Mouse (Mus musculus) forebrain, embryonic 10.5 days (tissue): ENCODE results near the gene Gngt2. TPM values are rescaled to one million over a fixed set of nuclear protein-coding genes. Genes with fewer than 3 reads are reported as not detected.

Source experiments
- DNase-seq: peaks from one replicate; pipeline ENCODE4 v3.0.0-alpha.2; 2017; ENCODE audit warnings: low spot score; ENCODE audit errors: extremely low spot score
- H3K27ac ChIP-seq: fragments of 300-500 bp; sonication (generic); 2 replicates; pipeline ENCODE4 v1.5.1; 2016; ENCODE audit warnings: mild to moderate bottlenecking
- H3K27me3 ChIP-seq: fragments of 300-500 bp; sonication (generic); 2 replicates; pipeline ENCODE4 v1.6.1; 2016; ENCODE audit warnings: mild to moderate bottlenecking; ENCODE audit not compliant: poor library complexity, severe bottlenecking
- H3K36me3 ChIP-seq: fragments of 300-500 bp; sonication (generic); replicated peaks from 2 replicates; pipeline ENCODE4 v1.6.1; 2016; ENCODE audit warnings: mild to moderate bottlenecking, moderate library complexity
- H3K4me1 ChIP-seq: fragments of 300-500 bp; sonication (generic); 2 replicates; pipeline ENCODE4 v1.6.1; 2016
- H3K4me3 ChIP-seq: fragments of 300-500 bp; sonication (generic); 2 replicates; pipeline ENCODE4 v1.5.1; 2016; ENCODE audit warnings: mild to moderate bottlenecking, moderate library complexity
- H3K9me3 ChIP-seq: fragments of 300-500 bp; sonication (generic); 2 replicates; pipeline ENCODE4 v1.6.1; 2016; ENCODE audit warnings: mild to moderate bottlenecking, moderate library complexity
- WGBS: fragments of 180-500 bp; shearing (Covaris S2); methylation state at CpG from one replicate; pipeline ENCODE4 v1.1.7; 2016; 5-methylcytosine and 5-hydroxymethylcytosine counted together
- polyA plus RNA-seq: library from polyadenylated mRNA; unstranded; fragments of >200 nt; fragmentation: Nextera tagmentation; extraction: Ambion mirVana; gene quantifications from 2 replicates; pipeline ENCODE4 v1.2.1, GENCODE M21; 2016

Gene Gngt2
- polyA plus RNA-seq, 1 experiment from 2014 or later = 7.3 TPM

DNA sequence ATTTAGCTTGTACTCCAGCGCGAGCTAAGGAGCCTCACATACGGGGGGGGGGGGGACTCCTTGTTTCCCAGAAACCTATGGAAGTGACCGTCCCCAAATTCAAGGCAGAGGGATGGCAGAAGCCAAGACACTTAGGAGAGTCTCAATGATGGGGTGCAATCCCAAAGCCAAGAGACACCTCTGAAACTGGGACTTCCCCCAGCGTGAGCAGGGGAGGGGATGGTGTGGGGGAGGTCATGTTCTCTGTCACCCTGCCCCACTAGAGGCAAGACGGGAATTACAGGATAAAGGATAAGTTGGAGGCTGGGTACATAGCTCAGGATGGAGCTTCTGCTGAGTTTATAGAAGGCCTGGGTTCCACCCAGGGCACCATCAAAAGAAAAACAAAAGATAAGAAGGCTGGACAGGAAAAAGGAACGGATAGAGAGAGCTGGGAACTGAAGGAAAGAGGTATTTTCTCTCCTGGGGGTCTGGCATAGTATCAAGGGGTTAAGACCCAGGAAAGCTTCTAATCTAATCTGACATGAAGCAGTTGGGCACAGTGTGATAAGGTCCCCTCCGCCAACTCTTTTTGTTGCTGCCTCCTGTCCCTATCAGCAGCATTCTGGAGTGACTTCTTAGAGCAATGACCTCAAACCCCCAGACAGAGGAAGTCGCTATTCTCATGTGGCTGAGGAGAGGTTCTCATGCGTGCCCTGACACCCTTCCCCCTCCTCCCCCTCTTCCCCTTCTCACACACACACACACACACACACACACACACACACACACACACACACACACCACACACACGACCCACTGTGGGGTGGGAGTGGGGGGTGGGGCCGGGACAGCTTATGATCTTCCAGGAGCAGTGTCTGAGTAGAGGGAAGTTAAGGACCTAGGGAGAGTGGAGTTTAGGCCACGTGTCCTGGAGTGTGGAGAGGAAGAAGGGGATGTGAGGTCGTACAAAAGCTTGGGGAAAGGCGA lies 2.0 kb upstream of the Gngt2 start:
- peaks cover 59% of the 10 kb centered on the region for H3K4me1 ChIP-seq
- H3K9me3 ChIP-seq = no peaks in the 10 kb centered on the region
- H3K4me3 ChIP-seq = peak overlapping the region; percentile 5; the same call in 1 of the 2 replicates
- H3K27ac ChIP-seq = no peak overlapping the region
- peaks cover 83% of the 10 kb centered on the region for H3K27me3 ChIP-seq
- 24% methylated on average over 15 of the region's 15 CpGs for WGBS
- no peak for DNase-seq
- no peaks in the 10 kb centered on the region for H3K36me3 ChIP-seq

DNA sequence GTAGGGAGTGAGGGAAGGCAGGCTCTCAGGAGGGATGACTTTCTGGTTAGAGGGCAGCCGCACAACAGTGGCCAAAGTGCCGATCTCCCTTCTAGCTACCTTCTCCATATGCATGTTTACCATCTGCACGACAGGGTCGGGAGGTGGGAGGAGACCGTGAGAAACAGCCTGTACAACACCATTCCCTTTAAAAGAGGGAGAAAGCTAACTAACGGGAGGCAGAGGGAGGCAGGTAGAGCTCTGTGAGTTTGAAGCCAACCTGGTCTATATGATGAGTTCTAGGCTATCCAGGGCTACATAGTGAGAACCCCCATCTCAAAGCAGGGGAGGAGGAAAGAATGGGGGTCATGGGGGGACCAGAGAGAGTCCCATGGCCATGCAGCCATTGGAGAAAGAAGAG lies 1.2 kb upstream of the Gngt2 start:
- peaks cover 83% of the 10 kb centered on the region for H3K27me3 ChIP-seq
- no peaks in the 10 kb centered on the region for H3K9me3 ChIP-seq
- 52% methylated on average over 6 of the region's 6 CpGs for WGBS
- DNase-seq = no peak
- no peak overlapping the region for H3K27ac ChIP-seq
- peaks cover 51% of the 10 kb centered on the region for H3K4me1 ChIP-seq
- no peak overlapping the region for H3K4me3 ChIP-seq
- H3K36me3 ChIP-seq = no peaks in the 10 kb centered on the region

DNA sequence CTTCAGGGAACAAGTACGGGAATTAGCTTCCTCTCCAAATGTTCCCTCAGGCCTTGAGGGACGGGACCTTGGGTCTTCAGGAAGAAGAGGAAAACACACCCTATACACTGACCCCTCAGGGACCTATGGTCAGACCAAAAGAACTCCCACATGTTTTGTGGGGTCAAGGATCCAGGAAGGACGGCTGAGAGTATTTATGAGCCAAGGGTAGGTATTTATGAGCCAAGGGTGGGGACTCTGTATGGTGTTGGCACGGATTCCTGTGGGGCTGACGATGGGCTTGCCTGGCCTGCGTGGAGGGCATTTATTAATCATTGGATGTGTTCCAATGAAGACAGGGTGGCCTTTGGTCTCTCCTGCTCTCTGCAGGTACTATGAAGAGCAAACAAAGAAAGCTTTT lies 583 bp upstream of the Gngt2 start:
- no peaks in the 10 kb centered on the region for H3K9me3 ChIP-seq
- H3K4me1 ChIP-seq = peaks cover 45% of the 10 kb centered on the region
- H3K36me3 ChIP-seq = no peaks in the 10 kb centered on the region
- WGBS = 79% methylated on average over 6 of the region's 6 CpGs
- DNase-seq = no peak
- H3K27ac ChIP-seq = no peak overlapping the region
- no peak overlapping the region for H3K4me3 ChIP-seq
- H3K27me3 ChIP-seq = peaks cover 83% of the 10 kb centered on the region

DNA sequence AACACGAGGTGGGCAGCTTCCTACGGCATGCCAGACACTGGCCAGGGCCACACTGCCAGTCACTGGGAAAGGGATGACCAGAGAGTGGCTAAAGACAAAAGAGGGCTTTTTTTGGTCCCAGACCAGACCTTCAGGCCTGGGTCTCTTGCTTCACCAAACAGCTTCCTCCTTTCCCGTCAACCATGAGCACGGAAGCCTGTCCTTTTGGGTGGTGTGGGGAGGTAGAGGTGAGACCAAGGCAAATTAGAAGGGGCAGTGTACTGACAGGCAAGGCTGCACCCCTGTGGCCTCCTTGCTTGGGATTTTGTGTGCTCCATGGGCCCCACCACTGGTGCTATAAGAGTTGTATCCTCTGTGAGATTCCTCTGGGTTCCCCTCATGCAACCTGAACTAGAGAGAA lies 1.6 kb downstream of the Gngt2 start:
- Histone ChIP-seq H3K9me3 (no peaks in the 10 kb centered on the region), H3K4me1 (peaks cover 33% of the 10 kb centered on the region), H3K27me3 (peaks cover 83% of the 10 kb centered on the region), H3K27ac (no peak overlapping the region), H3K36me3 (no peaks in the 10 kb centered on the region), H3K4me3 (no peak overlapping the region)
- no peak for DNase-seq
- WGBS = 83% methylated on average over 4 of the region's 4 CpGs

DNA sequence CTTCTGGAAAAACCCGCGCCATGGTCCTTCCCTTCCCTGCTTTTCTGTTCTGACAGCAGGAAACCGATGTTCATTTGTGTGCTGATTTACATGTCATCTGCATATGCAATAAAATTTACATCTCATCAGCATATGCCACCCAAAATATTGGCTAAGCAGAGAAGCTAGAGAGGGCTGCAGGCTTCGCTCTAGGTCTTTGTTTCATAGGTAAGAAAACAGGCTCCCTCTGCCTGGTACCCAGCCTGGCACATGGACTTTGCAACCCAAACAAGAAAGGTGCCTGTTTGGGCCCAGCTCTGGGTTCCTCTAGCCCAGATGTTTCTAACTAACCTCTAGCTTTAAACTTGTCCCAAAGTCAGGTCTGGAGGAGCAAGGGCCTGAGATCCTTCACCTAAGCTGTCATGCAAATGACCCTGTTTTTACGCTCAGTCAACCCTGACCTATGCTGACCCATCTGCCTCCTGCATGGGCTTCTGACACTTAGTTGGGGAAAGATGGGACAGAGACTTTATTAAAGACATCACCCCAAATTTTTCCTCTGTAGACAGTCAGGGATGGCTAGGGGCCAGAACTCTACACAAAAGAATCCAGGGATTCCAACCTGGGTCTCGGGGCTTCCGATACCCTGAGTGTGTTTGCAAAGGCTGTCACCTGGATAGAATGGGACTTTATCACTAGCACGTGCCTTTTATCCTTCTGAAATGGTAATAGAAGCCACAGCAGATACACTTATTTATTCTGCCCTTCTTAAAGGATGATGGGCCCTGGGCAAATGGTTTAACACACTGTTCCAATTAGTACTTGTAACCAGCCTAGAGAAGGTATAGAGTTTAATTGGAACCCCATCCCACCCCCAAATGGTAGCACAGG lies 2.2 kb downstream of the Gngt2 start:
- H3K9me3 ChIP-seq = no peaks in the 10 kb centered on the region
- no peak overlapping the region for H3K4me3 ChIP-seq
- DNase-seq = no peak
- peaks cover 76% of the 10 kb centered on the region for H3K27me3 ChIP-seq
- no peak overlapping the region for H3K27ac ChIP-seq
- 74% methylated on average over 8 of the region's 8 CpGs for WGBS
- no peaks in the 10 kb centered on the region for H3K36me3 ChIP-seq
- peaks cover 27% of the 10 kb centered on the region for H3K4me1 ChIP-seq

DNA sequence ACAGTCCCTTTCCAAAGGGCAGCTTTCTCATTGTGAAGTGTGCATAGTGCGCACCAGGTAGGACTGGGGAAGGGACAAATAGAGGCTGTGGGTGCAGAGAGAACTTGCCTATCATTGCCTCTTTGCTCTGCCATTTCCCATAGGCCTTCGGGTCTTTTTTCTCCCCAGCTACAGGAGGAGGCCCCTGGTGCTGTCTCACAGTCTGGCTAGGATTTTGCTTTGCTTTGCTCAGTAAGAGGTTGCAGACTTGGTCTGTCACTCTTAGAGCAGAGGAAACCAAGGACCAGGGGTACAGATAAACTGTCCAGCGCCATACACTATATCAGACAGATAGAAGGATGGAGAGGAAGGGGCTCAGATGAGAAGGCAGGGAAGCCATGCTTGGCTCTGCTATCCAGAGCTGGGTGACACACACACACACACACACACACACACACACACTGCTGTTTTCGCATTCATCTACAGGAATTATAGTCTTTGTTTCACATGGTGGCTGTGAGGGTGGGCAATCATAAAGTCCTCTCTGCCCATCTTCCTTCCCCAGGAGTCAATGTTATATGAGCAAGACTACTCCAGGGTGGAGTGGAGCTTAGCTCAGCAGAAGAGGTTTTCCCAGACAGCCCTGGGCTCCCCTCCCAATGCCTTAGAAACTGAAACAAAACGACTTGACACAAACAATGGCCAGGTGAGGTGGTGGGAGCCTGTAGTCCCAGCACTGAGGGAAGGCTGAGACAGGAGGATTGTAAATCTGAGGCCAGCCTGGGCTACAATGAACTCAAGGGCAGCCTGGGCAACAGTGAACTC lies 3.9 kb downstream of the Gngt2 start:
- Histone ChIP-seq H3K27me3 (peaks cover 60% of the 10 kb centered on the region), H3K27ac (0 out of 2 replicates have a peak overlapping the region, but pooled peaks have one; percentile 56), H3K4me1 (peaks cover 10% of the 10 kb centered on the region), H3K36me3 (no peaks in the 10 kb centered on the region), H3K9me3 (no peaks in the 10 kb centered on the region), H3K4me3 (peak overlapping the region; percentile 10)
- WGBS = 72% methylated on average over 5 of the region's 5 CpGs
- no peak for DNase-seq

DNA sequence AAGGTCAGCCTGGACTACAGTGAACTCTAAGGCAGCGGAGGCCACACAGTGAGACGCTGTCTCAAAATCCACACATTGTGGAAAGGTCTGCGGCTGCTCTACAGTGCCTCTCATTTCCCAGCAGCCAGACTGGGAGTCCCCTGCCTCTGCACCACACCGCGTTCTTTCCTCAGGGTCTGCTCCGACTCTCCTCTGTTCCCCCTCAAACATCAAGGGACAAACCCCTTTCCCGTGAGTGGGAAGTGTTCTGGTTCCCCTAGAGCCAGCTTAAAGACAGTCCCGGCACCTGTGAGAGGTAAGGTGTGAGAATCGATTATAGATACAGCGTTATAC lies 4.4 kb downstream of the Gngt2 start:
- Histone ChIP-seq H3K4me1 (peaks cover 9% of the 10 kb centered on the region), H3K9me3 (no peaks in the 10 kb centered on the region), H3K27ac (peak overlapping the region; percentile 56; the same call in 1 of the 2 replicates), H3K36me3 (no peaks in the 10 kb centered on the region), H3K4me3 (peak overlapping the region; percentile 10), H3K27me3 (peaks cover 54% of the 10 kb centered on the region)
- no peak for DNase-seq
- 62% methylated on average over 10 of the region's 10 CpGs for WGBS

DNA sequence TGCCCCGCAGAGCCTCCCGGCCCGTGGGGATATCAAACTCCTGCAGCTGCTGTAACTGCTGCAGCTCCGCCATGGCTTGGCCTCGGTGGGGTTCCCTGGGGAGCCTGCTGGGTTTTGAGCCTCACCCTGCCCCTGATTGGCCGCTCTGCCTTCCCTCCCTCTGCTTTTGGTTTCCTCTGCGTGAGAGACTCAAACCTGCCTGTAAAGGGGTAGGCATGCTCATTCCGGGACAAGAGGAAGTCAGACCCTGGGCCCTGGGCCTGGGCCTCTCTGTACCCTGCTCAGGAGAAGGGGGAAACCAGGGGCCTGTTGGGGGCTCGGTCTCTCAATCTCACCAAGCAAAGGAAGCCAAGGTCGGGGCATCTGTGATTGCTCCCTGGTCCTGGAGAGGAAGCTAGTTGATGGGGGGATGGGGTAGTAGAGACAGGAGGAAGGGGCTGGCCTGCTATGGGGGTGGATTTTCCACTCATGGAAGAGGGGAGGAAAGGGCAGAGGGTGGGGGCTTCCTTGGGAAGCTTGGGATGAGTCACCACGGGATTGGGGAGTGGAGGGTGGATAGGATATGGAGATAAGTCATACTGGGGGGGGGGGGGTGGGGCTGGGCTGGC lies 5.2 kb downstream of the Gngt2 start, which contains the start of gene Abi3:
Gene Abi3, minus strand, starts transcription at position 403 of the 608 bp plus-strand sequence.
- Histone ChIP-seq H3K27me3 (peaks cover 47% of the 10 kb centered on the region), H3K27ac (peak within 1 kb of the TSS; percentile 56), H3K4me3 (peak within 1 kb of the TSS; percentile 10), H3K36me3 (no peaks in the 10 kb centered on the region), H3K9me3 (no peaks in the 10 kb centered on the region), H3K4me1 (peaks cover 9% of the 10 kb centered on the region)
- 15% methylated on average over 11 of the region's 11 CpGs for WGBS
- DNase-seq = no peak

DNA sequence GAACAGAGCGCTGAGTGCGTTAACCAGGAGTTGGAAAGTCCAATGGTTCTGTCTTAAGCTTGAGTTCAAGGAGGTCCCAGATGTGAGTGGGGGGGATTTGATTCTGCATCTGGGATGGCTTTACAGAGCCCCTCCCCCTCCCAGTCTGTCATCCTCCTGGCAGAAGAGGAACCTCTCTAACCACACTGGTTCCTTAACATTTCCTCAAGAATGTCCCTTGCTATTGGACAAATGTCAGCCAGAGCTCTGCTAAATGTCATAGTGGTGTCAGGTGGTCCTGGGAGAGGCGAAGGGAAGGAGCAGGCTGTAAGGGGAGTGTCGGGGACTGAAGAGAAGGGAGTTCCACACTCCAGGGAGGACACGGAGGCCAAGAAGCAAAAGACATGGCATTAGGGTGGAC lies 5.9 kb downstream of the Gngt2 start:
- Histone ChIP-seq H3K4me3 (no peak overlapping the region), H3K9me3 (no peaks in the 10 kb centered on the region), H3K4me1 (peaks cover 9% of the 10 kb centered on the region), H3K36me3 (no peaks in the 10 kb centered on the region), H3K27me3 (peaks cover 42% of the 10 kb centered on the region), H3K27ac (0 out of 2 replicates have a peak overlapping the region, but pooled peaks have one; percentile 8)
- no peak for DNase-seq
- 76% methylated on average over 5 of the region's 5 CpGs for WGBS

DNA sequence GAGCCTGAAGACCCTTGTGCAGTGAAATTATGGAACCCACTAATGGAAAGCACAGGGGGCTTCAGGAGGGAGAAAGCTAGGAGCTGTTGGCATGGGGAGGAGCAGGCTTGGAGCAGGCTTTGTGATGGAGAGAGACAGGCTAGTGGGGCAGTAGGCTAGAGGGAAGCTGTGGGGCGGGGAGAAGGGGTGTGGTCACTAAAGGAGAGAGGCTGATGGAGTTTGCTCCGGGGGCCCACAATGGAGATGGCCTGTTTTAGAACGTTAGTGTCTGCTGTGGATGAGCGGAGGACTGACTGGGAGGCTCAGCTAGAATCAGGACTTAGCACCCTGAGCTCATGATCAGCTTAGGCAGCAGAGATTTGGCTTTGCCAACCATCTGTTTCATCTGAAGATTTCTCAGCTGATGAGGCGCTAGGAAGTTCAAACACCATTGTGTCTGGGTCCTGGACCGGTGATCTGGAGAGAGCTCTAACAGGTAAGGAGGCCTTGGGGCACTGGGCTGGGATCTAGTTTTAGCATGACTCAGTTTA lies 6.5 kb downstream of the Gngt2 start:
- Histone ChIP-seq H3K36me3 (no peaks in the 10 kb centered on the region), H3K4me3 (no peak overlapping the region), H3K9me3 (no peaks in the 10 kb centered on the region), H3K27ac (0 out of 2 replicates have a peak overlapping the region, but pooled peaks have one; percentile 8), H3K27me3 (peaks cover 42% of the 10 kb centered on the region), H3K4me1 (peaks cover 9% of the 10 kb centered on the region)
- 67% methylated on average over 6 of the region's 6 CpGs for WGBS
- DNase-seq = no peak

DNA sequence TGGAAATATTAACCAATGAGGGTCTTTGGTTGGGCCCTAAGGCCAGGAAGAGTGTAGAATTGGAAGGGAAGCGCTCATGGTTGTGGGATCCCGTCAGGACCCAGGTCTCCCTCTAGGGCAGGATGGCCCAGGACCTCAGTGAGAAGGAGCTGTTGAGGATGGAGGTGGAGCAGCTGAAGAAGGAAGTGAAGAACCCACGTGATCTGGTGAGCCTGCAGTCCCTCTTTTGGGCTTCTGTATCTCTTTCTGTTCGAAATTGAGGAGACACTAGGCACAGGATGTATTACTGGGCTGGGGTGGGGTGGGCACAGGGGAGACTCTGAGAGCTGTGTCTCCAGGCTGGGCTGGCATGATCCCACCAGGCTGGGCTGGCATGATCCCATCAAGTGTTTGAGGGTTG lies 7.9 kb downstream of the Gngt2 start:
- Histone ChIP-seq H3K4me1 (peaks cover 9% of the 10 kb centered on the region), H3K36me3 (no peaks in the 10 kb centered on the region), H3K27ac (no peak overlapping the region), H3K27me3 (peaks cover 36% of the 10 kb centered on the region), H3K9me3 (no peaks in the 10 kb centered on the region), H3K4me3 (no peak overlapping the region)
- 73% methylated on average over 4 of the region's 4 CpGs for WGBS
- DNase-seq = no peak
